Mouse (Mus musculus): ENCODE measurements around the gene Slc44a2.

DNA sequence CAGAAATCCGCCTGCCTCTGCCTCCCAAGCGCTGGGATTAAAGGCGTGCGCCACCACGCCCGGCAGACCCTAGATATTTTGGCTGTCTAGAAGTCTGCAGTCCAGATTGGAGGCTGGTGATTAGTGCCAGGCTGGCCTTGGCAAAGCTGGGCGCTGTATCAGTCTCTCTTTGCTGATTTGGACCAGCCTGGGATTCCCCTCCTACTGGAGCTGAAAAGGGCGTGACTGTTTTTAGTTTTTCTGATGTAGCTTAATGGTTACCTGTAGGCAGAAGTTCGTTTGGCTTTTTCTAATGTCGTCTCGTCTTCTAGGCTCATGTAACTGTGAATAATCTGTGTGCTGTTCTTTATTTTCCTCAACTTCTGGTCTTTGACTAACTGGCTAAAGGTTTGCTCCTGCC lies 48.6 kb downstream of the Slc44a2 start:
- TF ChIP-seq CTCF (IDR thresholded peaks at IDR 0.05; ENCODE audit: low read depth) (no peak), EP300 (IDR thresholded peaks at IDR 0.05; ENCODE audit: low read depth) (no peak)
